Mouse (Mus musculus) layer of hippocampus, postnatal 25 days (tissue): ENCODE data around the gene Cisd3. TPM values are rescaled to one million over a fixed set of nuclear protein-coding genes. Genes with fewer than 3 reads are reported as not detected.
"Not testable (repeated sequence)": the region's sequence is repeated elsewhere in the genome, so short reads cannot be mapped to it uniquely, and the experiment has no call there.

Experiments used
- DNase-seq, 2 experiments: peaks; one replicate each; pipeline ENCODE4 v3.0.0; 2022; ENCODE audit warnings: mixed read lengths in 2 of 2, low spot score in 1 of 2; ENCODE audit errors: extremely low spot score in 1 of 2
- total RNA-seq, 2 experiments: library from RNA; stranded (reverse); gene quantifications; 2 replicates each; pipeline ENCODE4 v1.2.3; 2021

Gene Cisd3
- total RNA-seq, result 10 to 100 TPM; 47.0 to 55.1 TPM

GRCm38 (mm10) chr11:97685613-97686321, at the start of gene Cisd3:
TSS of gene Cisd3 (plus strand) at chr11:97685826.
- DNase-seq, result peak; percentile 68 to 74

GRCm38 (mm10) chr11:97641668-97642067, 44.0 kb upstream of the Cisd3 start:
- DNase-seq, result peak in 1 of 2 experiments; percentile 31

GRCm38 (mm10) chr11:97642746-97643145, 42.9 kb upstream of the Cisd3 start:
- no peak for DNase-seq

DNA sequence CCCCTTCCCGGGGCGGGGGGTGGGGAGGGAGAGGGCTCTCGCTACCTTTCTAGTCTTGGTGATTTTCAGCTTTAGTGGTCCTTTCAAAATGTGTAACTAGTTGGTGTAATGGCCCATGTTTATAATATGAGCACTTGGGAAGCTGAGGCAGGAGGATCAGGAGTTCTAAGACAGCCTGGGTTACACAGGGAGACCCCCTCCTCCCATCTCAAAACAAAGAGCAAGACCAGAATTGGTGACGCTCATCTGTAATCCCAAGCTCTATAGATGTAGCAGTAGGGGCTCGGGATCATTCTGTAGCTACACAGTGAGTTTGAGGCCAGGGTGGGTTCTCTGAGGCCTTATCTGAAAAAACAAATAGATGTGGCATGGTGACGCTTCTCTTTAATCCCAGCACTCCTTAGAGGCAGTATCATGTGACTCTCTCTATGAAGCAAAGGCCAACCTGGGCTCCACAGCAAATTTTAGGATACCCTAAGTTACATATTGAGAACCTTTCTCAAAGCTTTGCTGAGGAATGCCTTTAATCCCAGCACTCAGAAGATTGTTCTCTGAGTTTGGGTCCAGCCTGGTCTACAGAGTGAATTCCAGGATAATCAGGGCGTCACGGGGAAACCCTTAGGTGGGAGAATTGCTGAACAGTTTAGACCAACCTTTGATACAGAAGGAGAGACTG, 42.1 kb upstream of the Cisd3 start:
- DNase-seq, result no peak

- peak in 1 of 2 experiments; percentile 67 for DNase-seq
Observed at GRCm38 (mm10) chr11:97644834-97645233, 40.8 kb upstream of the Cisd3 start.

DNA sequence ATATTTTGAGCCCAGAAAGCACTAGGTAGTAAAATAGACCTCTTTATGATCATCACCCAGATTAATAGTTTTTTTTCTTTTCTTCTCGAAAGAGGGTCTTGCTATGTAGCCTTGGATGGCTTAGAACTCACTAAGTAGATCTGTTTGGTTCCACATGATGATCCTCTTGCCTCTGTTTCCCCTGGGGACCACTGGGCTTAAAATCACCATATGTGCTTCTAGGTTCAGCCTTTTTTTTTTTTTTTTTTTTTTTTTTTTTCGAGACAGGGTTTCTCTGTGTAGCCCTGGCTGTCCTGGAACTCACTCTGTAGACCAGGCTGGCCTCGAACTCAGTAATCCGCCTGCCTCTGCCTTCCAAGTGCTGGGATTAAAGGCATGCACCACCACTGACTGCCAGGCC, 37.1 kb upstream of the Cisd3 start:
- not testable (repeated sequence) for DNase-seq

GRCm38 (mm10) chr11:97650341-97650740, 35.3 kb upstream of the Cisd3 start:
- DNase-seq, result no peak

DNA sequence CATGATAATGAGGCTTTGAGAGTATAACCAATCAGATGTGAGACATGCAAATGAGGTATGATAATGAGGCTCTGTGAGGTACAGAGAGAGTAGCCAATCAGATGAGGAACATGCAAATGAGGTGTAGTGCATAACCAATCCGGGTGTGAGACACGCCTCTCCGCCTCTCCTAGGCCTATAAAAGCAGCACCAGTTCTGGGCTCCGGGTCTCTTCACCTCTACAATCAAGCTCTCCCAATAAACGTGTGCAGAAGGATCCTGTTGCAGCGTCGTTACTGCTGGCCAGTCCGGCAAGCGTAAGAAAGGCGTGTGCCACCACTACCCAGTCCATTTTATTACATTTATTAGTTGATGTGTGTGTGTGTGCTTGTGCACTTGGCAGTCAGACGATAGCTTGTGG, 32.2 kb upstream of the Cisd3 start:
- not testable (repeated sequence) for DNase-seq

- no peak for DNase-seq
Observed at GRCm38 (mm10) chr11:97654210-97654609, 31.4 kb upstream of the Cisd3 start.

- DNase-seq, result no peak
Observed at GRCm38 (mm10) chr11:97656269-97656971, 29.2 kb upstream of the Cisd3 start.

- DNase-seq, result no peak
Observed at GRCm38 (mm10) chr11:97657184-97657945, 28.3 kb upstream of the Cisd3 start.

- DNase-seq, result not testable (repeated sequence)
Observed at GRCm38 (mm10) chr11:97657967-97658366, 27.7 kb upstream of the Cisd3 start.

GRCm38 (mm10) chr11:97658751-97659266, 26.8 kb upstream of the Cisd3 start:
- DNase-seq, result no peak

- DNase-seq, result no peak
Observed at GRCm38 (mm10) chr11:97659267-97659989, 26.2 kb upstream of the Cisd3 start.

- DNase-seq, result peak; percentile 62 to 64
Observed at GRCm38 (mm10) chr11:97659990-97660714, 25.5 kb upstream of the Cisd3 start.

GRCm38 (mm10) chr11:97660734-97661647, 24.6 kb upstream of the Cisd3 start:
- no peak for DNase-seq

GRCm38 (mm10) chr11:97661648-97662133, 23.9 kb upstream of the Cisd3 start:
- DNase-seq, result no peak
